Mouse (Mus musculus): ENCODE measurements around the gene Coq4.

Gene Coq4

DNA sequence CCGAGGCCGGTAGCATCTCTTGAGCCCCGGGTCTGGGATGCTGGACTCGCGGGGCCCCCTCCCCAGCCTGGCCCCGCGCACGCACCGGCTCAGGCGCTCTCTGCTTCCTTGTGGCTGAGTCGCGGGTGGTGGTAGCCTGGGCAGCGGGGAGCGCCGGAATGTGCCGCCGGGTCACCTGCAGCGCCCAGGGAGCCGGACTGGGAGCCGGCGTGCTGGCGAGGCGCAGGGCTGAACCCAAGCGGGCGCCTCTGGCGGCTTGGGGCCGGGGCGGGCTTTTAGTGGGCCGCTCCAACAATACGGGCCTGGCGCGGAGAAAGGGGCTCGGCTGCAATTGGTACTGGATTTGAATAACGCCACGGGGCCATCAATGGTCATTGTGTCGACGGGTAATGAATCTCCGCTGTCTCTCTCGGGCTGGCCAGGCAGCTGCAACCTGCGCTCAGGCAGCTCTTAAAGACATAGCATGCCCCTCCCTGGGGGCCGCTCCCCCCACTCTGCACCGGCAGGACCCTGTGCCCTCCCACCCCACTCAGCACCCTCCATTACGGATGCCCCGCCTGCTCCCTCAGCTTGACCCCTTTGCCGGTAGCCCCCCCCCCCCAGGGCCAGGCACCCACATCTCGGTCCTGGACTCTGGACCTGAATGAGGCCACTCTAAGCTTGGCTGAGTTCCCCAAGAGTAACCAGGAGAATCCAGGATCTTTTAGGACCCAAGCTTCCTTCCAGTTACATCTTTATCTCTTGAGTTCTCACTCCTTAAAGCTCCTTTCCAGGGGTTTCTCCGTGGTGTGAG lies 59.0 kb downstream of the Coq4 start:
- no peak for DNase-seq (ENCODE audit: low spot score)

DNA sequence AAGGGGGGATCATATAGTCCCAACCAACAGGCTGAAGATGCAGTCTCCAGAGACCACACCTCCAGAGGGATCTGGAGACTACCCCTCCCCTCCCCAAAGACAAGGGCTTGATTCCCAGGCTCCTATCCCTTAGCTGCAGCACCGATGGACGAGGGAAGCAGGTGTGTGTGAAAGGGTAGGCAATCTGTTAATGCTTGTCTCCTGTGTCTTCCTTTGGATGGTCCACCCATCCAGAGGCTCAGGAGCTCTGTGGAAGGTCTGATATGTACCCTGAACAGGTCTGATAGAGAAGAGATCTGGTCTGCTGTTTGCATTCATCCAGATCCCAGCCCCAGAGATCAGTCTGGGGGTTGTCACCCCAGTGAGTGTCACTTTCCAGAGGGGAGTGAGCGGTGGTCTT lies 59.6 kb downstream of the Coq4 start:
- no peak for DNase-seq (ENCODE audit: low spot score)

All from lung, postnatal 25 days (tissue).